ENCODE assay signal across 9 mouse cellular contexts in genomic region chr16:43724444-43724843, GRCm38 (mm10). TPM values are rescaled to one million over a fixed set of nuclear protein-coding genes. Genes with fewer than 3 reads are reported as not detected.
A peak's percentile ranks its signal among the peaks of the same experiment; 100 is the strongest.
DNase-seq lines count a peak whose midpoint lies in the region; ATAC-seq and TF ChIP-seq lines count a peak whose summit lies in the region.
"Had no signal": no experiment of that assay in that cellular context is flagged by ENCODE, and none has a peak within 500 bp of the region (broad histone marks: within the 10 kb centered on the region; RNA-seq: fewer than 3 reads in every experiment).

No protein-coding gene starts in this region.

- DNase-seq in layer of hippocampus, adult 2 months (ENCODE audit: low spot score in 2 of 2): no peak
- DNase-seq in layer of hippocampus, adult 11-12 months (ENCODE audit: low spot score): no peak
- DNase-seq in Patski (ENCODE audit: low read depth, low spot score): no peak
- DNase-seq in ovary, postnatal 10 days (ENCODE audit: low spot score): no peak
- DNase-seq in forebrain, embryonic 10.5 days (ENCODE audit: extremely low spot score, low spot score): no peak
- DNase-seq: lung, postnatal 36 days had no signal

- peak; percentile 63 for ATAC-seq in CD4-positive, CD25-positive, alpha-beta regulatory T cell, adult 4 months
- ATAC-seq in Patski: no peak
- ATAC-seq: inflammation-experienced regulatory T-cells, adult 6 months had no signal

- POLR2A ChIA-PET in Patski (lab: Charles Lee): interaction anchor here (0.6 kb wide), 1 partner anchor 15 kb away, joined by 3 read pairs; no protein-coding TSS in a partner anchor

- TF ChIP-seq CTCF in layer of hippocampus, adult 2 months (conservative IDR thresholded peaks at IDR 0.05): peak; percentile 67
- TF ChIP-seq CTCF in Patski (IDR thresholded peaks at IDR 0.05): peak; percentile 66
- peak; percentile 90 for TF ChIP-seq CTCF in testis, adult 2 months (IDR thresholded peaks at IDR 0.05; ENCODE audit: control insufficient read depth, insufficient read depth, insufficient replicate concordance, low read depth, low read length)

- CTCF ChIA-PET in Patski (lab: Charles Lee): no interaction called here

- no peak for TF ChIP-seq POLR2A in testis, adult 2 months (IDR thresholded peaks at IDR 0.05; ENCODE audit: control insufficient read depth, low read depth, low read length)

- H3K27ac ChIP-seq in layer of hippocampus, adult 2 months: no peak overlapping the region
- H3K27ac ChIP-seq in testis, adult 2 months (ENCODE audit: control insufficient read depth, insufficient read depth, low read depth, low read length): no peak overlapping the region
- H3K27ac ChIP-seq in forebrain, embryonic 10.5 days: no peak overlapping the region

- 0 out of 2 replicates have a peak, but pooled peaks cover 4% of the 10 kb centered on the region for H3K4me1 ChIP-seq in testis, adult 2 months (ENCODE audit: control insufficient read depth, insufficient read depth, low read length)
- no peaks in the 10 kb centered on the region for H3K4me1 ChIP-seq in forebrain, embryonic 10.5 days

- H3K27me3 ChIP-seq in Patski: no peaks in the 10 kb centered on the region
- H3K27me3 ChIP-seq in testis, adult 2 months (ENCODE audit: control insufficient read depth, insufficient read depth, low read length): no peaks in the 10 kb centered on the region
- H3K27me3 ChIP-seq in forebrain, embryonic 10.5 days (ENCODE audit: poor library complexity, severe bottlenecking): no peaks in the 10 kb centered on the region

- H3K36me3 ChIP-seq in testis, adult 2 months (ENCODE audit: control insufficient read depth, insufficient read depth, low read length): no peaks in the 10 kb centered on the region
- H3K36me3 ChIP-seq in forebrain, embryonic 10.5 days (replicated peaks): no peaks in the 10 kb centered on the region

- no peaks in the 10 kb centered on the region for H3K9me3 ChIP-seq in forebrain, embryonic 10.5 days

- 67% methylated on average over 3 of the region's 3 CpGs for WGBS in forebrain, embryonic 10.5 days

- no peak overlapping the region for H3K4me3 ChIP-seq in layer of hippocampus, adult 2 months
- H3K4me3 ChIP-seq in testis, adult 2 months (ENCODE audit: control insufficient read depth, low read depth, low read length): no peak overlapping the region
- H3K4me3 ChIP-seq in forebrain, embryonic 10.5 days: no peak overlapping the region

- in situ Hi-C loops in Patski (cut with MboI; ENCODE audit: low pct_unique_long_range_greater_than_20kb): no loop called here

RNA-seq across cellular contexts. Expression of gene Drd3, which starts 29.4 kb away (rescaled TPM):
- under 1 TPM in 1 of 2 experiments, not detected in 1; 0.29 TPM for total RNA-seq in layer of hippocampus, adult 2 months (2021)
- not detected for polyA plus RNA-seq in CD4-positive, CD25-positive, alpha-beta regulatory T cell, adult 4 months (2017; shearing (Covaris generic))
- polyA plus RNA-seq in Patski (2021): not detected
- not detected in 2 replicates for polyA plus RNA-seq in testis, adult 2 months (2012; rRNA removed)
- not detected in 2 replicates for polyA plus RNA-seq in forebrain, embryonic 10.5 days (2016; fragmentation: Nextera tagmentation; extraction: Ambion mirVana)
- polyA plus RNA-seq: inflammation-experienced regulatory T-cells, adult 6 months had no signal
